Mouse (Mus musculus) thymus, adult 2 months (tissue): ENCODE data around the gene Tmem229b.

Experiments
- CTCF ChIP-seq: fragments of 200-500 bp; IDR thresholded peaks from 2 replicates; pipeline ENCODE4 v1.5.1; 2012; ENCODE audit warnings: mild to moderate bottlenecking, control low read depth, low read length, moderate library complexity, borderline replicate concordance; ENCODE audit not compliant: control insufficient read depth, poor library complexity, insufficient read depth; ENCODE audit errors: extremely low read depth
- POLR2A ChIP-seq: fragments of 200-500 bp; IDR thresholded peaks from 2 replicates; pipeline ENCODE4 v1.6.1; 2012; ENCODE audit warnings: mild to moderate bottlenecking, low read length, control low read depth, moderate library complexity; ENCODE audit not compliant: control insufficient read depth, poor library complexity, insufficient read depth; ENCODE audit errors: extremely low read depth

- no peak for TF ChIP-seq CTCF
- no peak for TF ChIP-seq POLR2A
These were observed 4.4 kb downstream of the Tmem229b start for GRCm38 (mm10) chr12:79002978-79003377.
